Mouse (Mus musculus) brain, embryonic 14.5 days (tissue): ENCODE measurements around the gene Stap2. TPM values are rescaled to one million over a fixed set of nuclear protein-coding genes. Genes with fewer than 3 reads are reported as not detected.

Experiments
- DNase-seq: peaks from one replicate; pipeline ENCODE4 v3.0.0-alpha.2; 2011; ENCODE audit warnings: low read depth
- CTCF ChIP-seq: fragments of 200-500 bp; IDR thresholded peaks from 2 replicates; pipeline ENCODE4 v1.5.1; 2012; ENCODE audit warnings: inconsistent platforms, mild to moderate bottlenecking, moderate library complexity, borderline replicate concordance; ENCODE audit not compliant: insufficient read depth, insufficient read length; ENCODE audit errors: extremely low read depth
- POLR2A ChIP-seq: fragments of 200-500 bp; IDR thresholded peaks from 2 replicates; pipeline ENCODE4 v1.6.1; 2012; ENCODE audit warnings: mild to moderate bottlenecking, inconsistent platforms, borderline replicate concordance; ENCODE audit not compliant: poor library complexity, insufficient read depth, insufficient read length, severe bottlenecking; ENCODE audit errors: extremely low read depth
- polyA plus RNA-seq: library from polyadenylated mRNA; depleted of rRNA; stranded (reverse); fragments of >200 nt; gene quantifications from 2 replicates; pipeline ENCODE4 v1.2.3, GENCODE M21; 2012

Stap2 gene
- polyA plus RNA-seq, 1 experiment = 5.7 TPM

DNA sequence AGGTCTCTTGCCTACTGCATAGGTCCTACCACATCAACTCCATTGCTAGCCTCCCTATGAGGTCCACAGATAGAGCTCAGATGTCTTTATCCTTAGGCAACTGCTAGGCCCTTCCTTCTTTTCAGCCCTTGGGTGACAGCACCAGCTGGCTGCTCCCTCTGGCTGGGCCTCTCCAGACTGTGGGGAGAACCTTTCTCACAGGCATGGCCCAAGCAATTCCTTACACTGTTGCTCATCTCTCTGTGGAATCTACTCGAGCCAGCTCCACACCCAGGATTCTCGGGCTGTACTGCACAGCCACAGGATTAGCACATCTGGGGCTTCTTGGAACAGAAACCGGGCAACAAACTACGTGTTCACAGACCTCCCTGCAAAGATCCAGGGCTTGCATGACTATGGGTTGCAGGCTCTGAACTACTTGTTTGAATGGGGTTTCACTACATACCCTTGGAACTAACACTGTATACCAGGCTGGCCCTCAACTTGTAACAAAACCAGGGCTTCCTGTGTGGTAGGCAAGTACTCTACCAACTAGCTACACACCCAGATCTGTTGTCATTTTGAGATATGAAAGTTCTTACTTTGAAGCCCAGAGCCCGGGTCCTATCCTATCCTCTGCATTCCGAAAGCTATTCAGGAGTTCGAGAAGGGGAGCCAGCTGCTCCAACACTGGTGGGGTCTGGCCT, 28.8 kb upstream of the Stap2 start:
- no peak for DNase-seq
- TF ChIP-seq POLR2A (no peak), CTCF (no peak)

DNA sequence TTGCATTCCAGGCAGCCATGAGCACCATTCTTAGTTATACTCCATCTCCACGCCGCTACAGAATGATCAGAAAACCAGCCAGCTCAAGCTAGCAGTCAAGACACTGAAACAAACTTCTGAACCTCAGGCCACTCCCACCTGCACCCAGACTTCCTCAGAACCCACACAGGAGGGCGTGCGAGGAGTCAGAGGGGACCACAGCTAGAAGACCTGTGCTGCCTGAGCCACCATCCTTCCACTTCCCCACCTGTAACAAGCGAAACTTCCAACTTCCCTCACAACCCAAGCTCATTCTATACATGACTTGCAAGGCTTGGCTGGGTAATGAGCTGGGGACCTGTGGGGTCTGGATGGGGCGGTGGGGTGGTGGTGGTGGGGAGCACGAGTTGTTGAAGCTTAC, 27.4 kb upstream of the Stap2 start:
- no peak for TF ChIP-seq POLR2A
- TF ChIP-seq CTCF = no peak
- no peak for DNase-seq

DNA sequence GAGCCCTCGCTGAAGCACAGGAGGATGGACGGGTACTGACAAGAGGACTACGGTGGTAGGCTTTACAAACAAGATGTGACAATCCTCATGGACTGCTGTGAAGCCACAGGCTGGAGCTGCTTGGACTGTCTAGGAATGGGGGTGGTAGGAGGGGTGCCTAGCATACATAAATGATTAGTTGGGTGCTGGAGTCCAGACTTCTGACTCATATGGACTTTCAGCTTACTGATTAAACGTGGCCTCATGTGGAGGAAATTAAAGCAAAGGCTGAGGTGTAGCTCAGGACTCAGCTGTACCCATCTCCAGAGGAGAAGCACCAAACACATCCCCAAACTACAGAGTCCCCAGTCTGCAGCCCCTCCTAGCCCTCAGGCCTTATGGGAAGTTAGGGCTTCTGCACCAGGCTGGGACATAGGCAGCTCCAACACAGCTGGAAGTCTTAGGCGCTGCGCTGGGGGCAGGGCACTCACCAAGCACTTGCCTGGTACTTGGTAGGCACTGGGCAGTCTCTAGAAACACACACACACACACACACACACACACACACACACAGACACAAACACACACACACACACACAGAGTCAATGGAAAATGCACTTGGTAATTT, 26.8 kb upstream of the Stap2 start:
- DNase-seq = no peak
- TF ChIP-seq CTCF = no peak
- TF ChIP-seq POLR2A = no peak

DNA sequence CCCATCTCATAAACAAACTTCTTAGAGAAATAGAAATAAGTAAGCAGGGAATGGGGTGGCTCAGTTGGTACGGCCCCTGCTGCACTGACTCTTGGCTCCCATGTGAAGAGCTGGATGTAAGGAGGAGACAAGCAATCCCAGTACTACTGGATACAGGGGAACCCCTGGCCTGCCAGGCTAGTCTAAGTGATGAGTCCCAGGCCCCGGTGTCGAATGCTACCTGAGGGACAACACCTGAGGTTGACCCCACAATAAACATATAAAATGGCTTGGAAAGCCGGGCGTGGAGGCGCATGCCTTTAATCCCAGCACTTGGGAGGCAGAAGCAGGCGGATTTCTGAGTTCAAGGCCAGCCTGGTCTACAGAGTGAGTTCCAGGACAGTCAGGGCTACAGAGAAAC, 26.0 kb upstream of the Stap2 start:
- TF ChIP-seq POLR2A (no peak), CTCF (no peak)
- no peak for DNase-seq

DNA sequence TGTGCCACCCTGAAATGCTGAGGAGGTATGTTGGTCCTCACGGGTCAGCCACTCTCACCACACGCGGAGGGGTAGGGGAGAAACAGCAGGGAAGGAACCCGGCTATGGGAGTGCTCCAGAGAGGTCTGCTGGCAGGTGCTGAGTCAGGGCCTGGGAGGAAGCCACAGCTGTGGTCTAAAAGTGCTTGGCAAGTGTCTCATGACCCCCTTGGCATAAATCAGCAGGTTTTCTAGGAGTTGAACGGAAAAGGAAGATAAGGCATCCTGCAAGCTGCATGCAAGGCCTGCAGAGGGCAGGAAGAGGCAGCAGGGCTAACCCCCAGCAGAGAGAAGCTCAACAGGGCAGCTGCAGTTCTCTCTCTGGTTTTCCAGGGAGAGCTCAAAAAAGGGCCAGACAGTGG, 25.5 kb upstream of the Stap2 start:
- TF ChIP-seq CTCF (no peak), POLR2A (no peak)

DNA sequence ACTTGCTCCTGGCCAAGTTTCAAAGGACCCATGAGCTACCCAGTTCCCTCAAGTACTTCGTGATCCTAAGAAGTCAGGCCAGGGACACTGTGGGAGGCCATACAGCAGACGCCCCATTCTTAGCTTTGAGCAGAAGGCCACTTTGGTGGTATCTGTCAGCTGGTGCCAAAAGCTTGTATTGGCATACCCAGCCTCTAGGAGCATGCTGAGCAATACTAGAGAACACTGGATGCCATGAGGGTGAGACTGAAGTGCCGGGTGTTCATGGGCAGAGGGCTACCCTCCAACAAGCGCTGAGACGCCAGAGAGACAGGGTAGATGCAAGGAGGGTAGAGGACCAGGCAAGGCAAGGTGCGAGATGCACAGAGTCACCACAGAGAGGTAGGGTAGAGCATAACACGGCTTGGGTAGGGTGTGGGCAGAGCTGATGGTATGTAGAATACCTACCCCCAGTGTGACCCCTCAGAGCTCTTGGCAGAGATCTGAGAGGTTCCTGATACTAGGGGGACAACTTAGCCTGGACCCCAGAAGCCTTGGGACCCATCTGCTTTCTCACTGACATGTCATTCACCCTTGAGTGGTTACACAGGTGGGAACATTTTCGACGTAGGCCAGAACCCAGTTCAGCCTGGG, 25.0 kb upstream of the Stap2 start:
- TF ChIP-seq CTCF = no peak
- TF ChIP-seq POLR2A = no peak
- DNase-seq = no peak

More for the DNA sequence above, 25.5 kb upstream of the Stap2 start:
- DNase-seq = no peak

DNA sequence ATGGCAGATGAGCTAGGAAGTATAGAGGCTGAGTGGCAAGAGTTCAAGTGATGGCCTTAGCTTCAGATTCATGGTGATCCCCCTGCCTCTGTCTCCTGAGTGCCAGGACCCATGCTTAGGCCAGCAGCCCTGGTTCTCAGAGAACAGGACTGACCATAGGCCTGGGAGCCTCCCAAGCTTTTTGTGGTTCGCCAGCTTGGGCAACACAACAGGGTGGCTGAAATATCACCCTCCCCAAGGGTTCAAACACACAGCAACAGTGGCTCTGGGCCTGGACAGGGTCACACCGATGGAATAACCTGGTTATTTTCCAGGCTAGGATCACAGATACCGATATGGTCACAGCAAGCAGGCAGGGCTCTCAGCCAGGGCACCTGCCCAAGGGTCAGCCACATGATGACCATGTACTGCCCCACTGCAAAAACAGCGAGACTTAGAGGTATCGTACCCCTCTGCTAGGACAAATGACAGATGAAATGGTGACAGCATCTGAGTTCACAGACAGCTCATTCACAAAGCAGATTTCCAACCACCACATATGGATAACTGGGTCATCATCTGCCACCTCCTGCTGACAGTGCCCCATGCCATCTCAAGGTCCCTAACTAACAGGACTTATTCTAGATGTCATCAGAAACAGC, 22.5 kb upstream of the Stap2 start:
- DNase-seq = no peak
- TF ChIP-seq POLR2A = no peak
- no peak for TF ChIP-seq CTCF

DNA sequence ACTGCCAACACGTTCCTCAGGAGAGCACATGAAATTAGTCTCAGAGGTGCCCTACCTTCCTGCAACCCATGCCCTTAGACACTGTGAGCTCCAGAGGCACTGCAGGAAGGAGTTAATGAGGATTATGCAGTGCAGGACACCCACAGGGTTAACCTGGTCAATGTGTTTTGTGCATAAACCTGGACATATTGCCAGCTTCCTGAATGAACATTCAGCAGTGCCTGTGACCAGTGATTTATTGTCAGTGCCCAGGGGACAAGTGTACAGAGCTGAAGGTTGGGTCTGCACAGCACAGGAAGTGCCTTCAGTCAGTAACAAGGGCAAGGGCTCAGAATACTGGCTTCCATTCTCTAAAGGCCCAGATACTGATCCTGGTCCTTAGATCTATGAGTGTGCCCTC, 21.5 kb upstream of the Stap2 start:
- no peak for DNase-seq
- TF ChIP-seq POLR2A (no peak), CTCF (no peak)

DNA sequence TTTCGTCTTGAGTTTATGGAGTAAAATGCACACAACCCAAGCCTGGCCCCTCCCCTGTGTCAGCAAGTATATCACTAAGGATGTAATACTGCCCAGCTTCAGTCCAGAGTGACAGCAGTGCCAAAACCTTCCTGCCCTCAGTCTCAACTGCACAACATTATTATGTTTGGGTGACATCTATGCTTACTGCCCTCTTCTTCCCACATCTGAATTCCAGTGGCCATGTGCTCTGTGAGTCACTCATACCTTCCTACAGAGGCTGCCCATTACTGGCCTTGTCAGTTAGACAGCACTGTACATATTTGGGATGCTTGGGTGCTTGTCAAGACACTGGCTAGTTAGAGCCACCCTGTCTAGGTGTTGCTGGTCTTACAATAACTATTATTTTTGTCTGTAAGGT, 20.9 kb upstream of the Stap2 start:
- TF ChIP-seq POLR2A (no peak), CTCF (no peak)
- no peak for DNase-seq

DNA sequence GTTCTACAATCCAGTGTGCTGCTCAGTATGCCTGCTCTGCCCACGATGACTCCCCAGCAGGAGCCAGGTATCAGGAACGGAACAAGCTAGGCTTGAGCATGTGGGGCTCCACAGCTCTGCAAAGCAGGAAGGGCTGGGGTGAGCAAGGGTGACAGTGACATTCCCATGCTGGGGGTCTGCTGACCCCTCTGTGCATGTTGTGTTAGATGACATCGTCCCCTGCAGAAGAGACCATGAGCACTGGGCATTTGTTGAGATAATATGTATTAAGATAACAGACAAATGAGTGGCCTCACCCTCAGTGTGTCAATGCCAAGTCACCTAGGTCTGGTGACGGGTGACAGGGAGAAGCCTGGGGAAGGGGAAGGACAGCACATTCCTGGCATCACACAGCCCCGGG, 19.5 kb upstream of the Stap2 start:
- no peak for TF ChIP-seq CTCF
- no peak for TF ChIP-seq POLR2A
- DNase-seq = no peak

DNA sequence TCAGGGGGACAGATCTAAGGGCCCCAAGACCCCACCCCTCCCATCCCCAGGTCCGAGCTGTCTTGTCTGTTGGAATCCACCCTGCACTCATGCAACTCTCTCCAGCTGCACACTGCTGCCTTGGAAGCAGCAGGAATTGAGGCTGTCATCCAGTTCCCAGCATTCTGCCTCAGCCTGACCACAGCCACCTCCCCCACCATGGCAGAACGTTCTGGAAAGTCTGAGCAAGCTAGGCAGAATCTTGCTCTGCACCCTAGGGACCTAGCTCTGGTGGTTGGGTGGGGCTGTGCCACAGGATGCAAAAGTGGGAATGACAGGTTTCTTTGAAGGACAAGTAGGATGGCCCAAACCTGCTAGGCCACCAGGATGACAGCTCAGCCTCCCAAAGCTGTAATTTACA, 19.1 kb upstream of the Stap2 start:
- DNase-seq = no peak
- no peak for TF ChIP-seq POLR2A
- TF ChIP-seq CTCF = no peak

DNA sequence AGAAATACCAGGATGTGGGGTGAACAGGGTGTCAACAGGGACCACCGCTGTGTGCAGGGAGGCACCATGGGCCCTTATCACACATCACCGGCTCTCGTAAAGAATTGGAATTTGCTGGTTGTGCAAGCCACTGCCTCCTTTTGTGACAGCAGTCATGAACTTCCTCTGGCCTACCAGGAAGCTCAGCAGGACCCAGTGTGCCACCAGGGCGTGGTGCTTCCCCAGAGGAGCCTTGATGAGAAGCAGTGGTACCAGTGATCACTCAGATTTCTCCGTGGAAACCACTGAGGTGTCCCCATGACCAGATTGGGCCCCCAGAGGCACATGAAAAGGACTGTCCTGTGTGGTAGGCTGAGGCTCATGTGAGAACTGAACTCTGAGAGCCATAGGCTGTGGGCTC, 18.0 kb upstream of the Stap2 start:
- TF ChIP-seq POLR2A (no peak), CTCF (no peak)
- no peak for DNase-seq

DNA sequence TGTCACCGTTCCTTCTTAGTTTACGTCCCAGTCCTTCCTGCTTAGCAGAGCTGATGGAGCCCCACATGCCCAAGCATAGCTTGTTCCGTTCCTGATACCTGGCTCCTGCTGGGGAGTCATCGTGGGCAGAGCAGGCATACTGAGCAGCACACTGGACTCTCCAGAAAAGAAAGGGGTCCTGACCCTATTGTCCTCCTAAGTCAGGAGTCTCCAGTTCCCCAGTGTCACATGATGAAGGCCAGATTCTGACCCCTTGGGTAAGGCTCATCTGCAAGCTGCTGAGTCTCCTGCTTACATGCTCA, 17.6 kb upstream of the Stap2 start:
- no peak for TF ChIP-seq CTCF
- DNase-seq = no peak
